Mouse (Mus musculus) granulocyte monocyte progenitor cell, adult 5-6 weeks (primary cell): Measurements from ENCODE around the gene Gsdma. TPM values are rescaled to one million over a fixed set of nuclear protein-coding genes. Genes with fewer than 3 reads are reported as not detected.
"Not testable (repeated sequence)": the region's sequence is repeated elsewhere in the genome, so short reads cannot be mapped to it uniquely, and the experiment has no call there.

Experiments used
- ATAC-seq: replicated peaks from 2 replicates; pipeline ENCODE4 v1.8.0; 2016; ENCODE audit warnings: mild to moderate bottlenecking, moderate TSS enrichment, inconsistent platforms; ENCODE audit not compliant: poor library complexity, severe bottlenecking
- total RNA-seq, 2 experiments: library from RNA; stranded (forward) in 1 of 2; stranded (reverse) in 1 of 2; fragments of 200-712, 200-1000 nt in 1 of 2; fragments of >200 nt in 1 of 2; fragmentation: Nextera tagmentation in 1 of 2; gene quantifications; 2 replicates each; pipeline ENCODE4 v1.2.3; 2014 to 2017

Gene Gsdma
- total RNA-seq, 2 experiments from 2014 or later: not detected

- no peak for ATAC-seq
Observed at GRCm38 (mm10) chr11:98680023-98680422, 15.9 kb downstream of the Gsdma start.

- ATAC-seq: not testable (repeated sequence)
Observed at GRCm38 (mm10) chr11:98680595-98680994, 16.4 kb downstream of the Gsdma start.

GRCm38 (mm10) chr11:98681186-98681585 lies 17.0 kb downstream of the Gsdma start:
- no peak for ATAC-seq

GRCm38 (mm10) chr11:98681786-98682745 lies 17.9 kb downstream of the Gsdma start, which contains the start of gene Psmd3:
Psmd3 (plus strand) TSS chr11:98682554.
- ATAC-seq: peak; percentile 94

GRCm38 (mm10) chr11:98682811-98683210 lies 18.7 kb downstream of the Gsdma start:
- no peak for ATAC-seq

- ATAC-seq: no peak
Observed at GRCm38 (mm10) chr11:98685642-98686041, 21.5 kb downstream of the Gsdma start.

- ATAC-seq: no peak
Observed at GRCm38 (mm10) chr11:98686976-98687375, 22.8 kb downstream of the Gsdma start.

GRCm38 (mm10) chr11:98688009-98688408 lies 23.9 kb downstream of the Gsdma start:
- no peak for ATAC-seq

GRCm38 (mm10) chr11:98693201-98693600 lies 29.1 kb downstream of the Gsdma start:
- ATAC-seq: no peak

GRCm38 (mm10) chr11:98693746-98694145 lies 29.6 kb downstream of the Gsdma start:
- ATAC-seq: no peak

- no peak for ATAC-seq
Observed at GRCm38 (mm10) chr11:98694301-98694700, 30.1 kb downstream of the Gsdma start.

- ATAC-seq: no peak
Observed at GRCm38 (mm10) chr11:98695408-98695807, 31.3 kb downstream of the Gsdma start.

GRCm38 (mm10) chr11:98696454-98697216 lies 32.5 kb downstream of the Gsdma start:
- ATAC-seq: no peak

- no peak for ATAC-seq
Observed at GRCm38 (mm10) chr11:98697225-98697624, 33.1 kb downstream of the Gsdma start.

- ATAC-seq: no peak
Observed at GRCm38 (mm10) chr11:98698849-98699640, 34.9 kb downstream of the Gsdma start.

- ATAC-seq: peak; percentile 76
Observed at GRCm38 (mm10) chr11:98699911-98700310, 35.8 kb downstream of the Gsdma start.

GRCm38 (mm10) chr11:98701213-98701670 lies 37.1 kb downstream of the Gsdma start, which contains the start of gene Csf3:
Csf3 (plus strand) TSS chr11:98701263.
- ATAC-seq: no peak

- ATAC-seq: no peak
Observed at GRCm38 (mm10) chr11:98702323-98702722, 38.2 kb downstream of the Gsdma start.

- no peak for ATAC-seq
Observed at GRCm38 (mm10) chr11:98705021-98705420, 40.9 kb downstream of the Gsdma start.
